ENCODE assay signal across 18 mouse cellular contexts in genomic region chr14:29485416-29485815, GRCm38 (mm10).
DNase-seq lines count a peak whose midpoint lies in the region; ATAC-seq lines count a peak whose summit lies in the region.
"Had no signal": no experiment of that assay in that cellular context is flagged by ENCODE, and none has a peak within 500 bp of the region (broad histone marks: within the 10 kb centered on the region; RNA-seq: fewer than 3 reads in every experiment).

No protein-coding gene starts in this region.

- peak; percentile 31 for DNase-seq in cerebellum, adult 11-12 months
- peak; percentile 40 for DNase-seq in left cerebral cortex, postnatal 4 days
- DNase-seq in left cerebral cortex, postnatal 14 days (ENCODE audit: low spot score in 2 of 2), result no peak
- peak; percentile 2 for DNase-seq in NIH3T3 (ENCODE audit: low read depth)
- peak; percentile 35 for DNase-seq in cerebellum, adult 9-10 months
- no peak for DNase-seq in spleen, postnatal 4 days (ENCODE audit: low spot score in 2 of 2)
- DNase-seq in left cerebral cortex, adult 18-20 months (ENCODE audit: low spot score in 2 of 2), result no peak
- DNase-seq: adrenal gland, postnatal 14 days; embryo, embryonic 11 days; heart, postnatal 10 days; kidney, adult 2 months; liver, postnatal 0 days; thymus, adult 18-20 months; thymus, postnatal 4 days had no signal

- intact Hi-C loops in left cerebral cortex, postnatal 4 days (cut with DNase I), result no loop called here
- intact Hi-C loops in left cerebral cortex, postnatal 14 days (cut with DNase I), result no loop called here

- ATAC-seq in cerebellum, adult (ENCODE audit: insufficient number of reproducible peaks, low FRiP score, low TSS enrichment), result no peak
- ATAC-seq: activated CD4-positive, CD25-positive, alpha-beta regulatory T cell, adult 4 months; CD4-positive, CD25-positive, alpha-beta regulatory T cell, adult 4 months; inflammation-experienced regulatory T-cells, adult 6 months; liver, postnatal 0 days had no signal

Comparison
In these comparisons a context has a peak if more than half of its experiments do, and no peak if none do; other contexts are left out.
1. DNase-seq: peak in cerebellum, adult 11-12 months (single experiment), left cerebral cortex, postnatal 4 days (single experiment), NIH3T3 (single experiment) and cerebellum, adult 9-10 months (single experiment); none in left cerebral cortex, postnatal 14 days (0 of 2), spleen, postnatal 4 days (0 of 2) and left cerebral cortex, adult 18-20 months (0 of 2).